Mouse (Mus musculus): ENCODE results near the gene Cpne9. TPM values are rescaled to one million over a fixed set of nuclear protein-coding genes. Genes with fewer than 3 reads are reported as not detected.

Gene Cpne9
- polyA plus RNA-seq, 1 experiment from 2014 or later: 0.13 TPM

DNA sequence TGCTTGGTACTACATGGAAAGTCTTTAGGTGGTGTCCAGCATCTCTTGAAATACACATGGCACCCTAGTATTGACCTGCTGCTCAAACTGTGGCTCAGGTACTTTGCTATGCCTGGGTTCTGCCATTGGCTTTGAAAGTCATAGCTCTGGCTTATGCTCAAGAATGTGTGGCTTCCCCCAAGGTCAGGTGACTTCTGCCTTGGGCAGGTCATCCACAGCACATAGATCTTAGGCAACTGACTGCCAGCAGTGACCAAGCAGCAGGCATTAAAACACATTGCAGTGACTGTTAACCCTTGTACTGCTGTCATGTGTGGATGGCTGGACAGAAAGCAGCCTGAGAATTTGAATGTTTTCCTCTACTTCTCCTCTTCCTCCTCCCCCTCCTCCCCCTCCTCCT is 27.2 kb upstream of the Cpne9 start:
- H3K4me1 ChIP-seq (ENCODE audit: control insufficient read depth, insufficient read depth, low read length): no peaks in the 10 kb centered on the region
- H3K27me3 ChIP-seq (replicated peaks; ENCODE audit: control insufficient read depth, insufficient read depth, low read length): no peaks in the 10 kb centered on the region
- no peak overlapping the region for H3K4me2 ChIP-seq (ENCODE audit: low read depth, low read length)
- no peak overlapping the region for H3K4me3 ChIP-seq (ENCODE audit: low read depth, low read length)
- H3K9me3 ChIP-seq (ENCODE audit: control insufficient read depth, low read length): no peaks in the 10 kb centered on the region
- no peak for DNase-seq (ENCODE audit: low spot score)
- H3K36me3 ChIP-seq (ENCODE audit: control insufficient read depth, insufficient read depth, low read length): peaks cover 81% of the 10 kb centered on the region
- ATAC-seq (ENCODE audit: low read depth): no peak
- H3K27ac ChIP-seq (replicated peaks; ENCODE audit: low read depth, low read length): no peak overlapping the region
- H3K9ac ChIP-seq (ENCODE audit: low read depth, low read length): no peak overlapping the region

DNA sequence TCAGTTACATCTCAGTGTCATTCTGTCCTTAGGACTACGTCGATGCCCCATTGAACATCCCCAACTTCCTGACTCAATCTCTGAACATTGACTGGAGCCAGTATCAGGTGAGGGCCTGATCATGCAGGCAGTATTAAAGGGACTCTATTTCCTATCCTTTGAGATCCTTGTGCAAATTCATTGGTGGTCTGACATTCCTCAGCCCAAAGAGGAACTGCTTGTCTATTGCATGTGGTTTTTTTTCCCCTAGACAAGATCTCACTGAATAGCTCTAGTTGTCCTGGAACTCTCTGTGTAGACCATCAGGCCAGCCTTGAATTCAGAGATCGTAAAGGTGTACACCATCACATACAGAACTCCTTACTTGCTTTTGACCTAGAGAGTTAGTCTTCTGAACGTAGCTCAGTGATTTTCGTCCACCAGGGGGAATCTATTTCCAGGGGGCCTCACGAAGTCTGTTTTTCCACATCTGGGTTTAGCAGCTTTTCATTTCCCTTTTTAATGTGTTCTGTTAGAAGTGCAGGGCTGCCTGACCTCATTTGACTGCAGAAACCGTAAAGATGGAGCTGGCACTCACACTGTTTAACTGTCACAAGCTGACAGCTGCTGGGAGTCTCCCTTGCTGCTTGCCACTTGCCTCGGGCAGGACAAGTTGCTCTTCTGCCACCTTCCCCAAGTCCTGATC is 20.8 kb upstream of the Cpne9 start:
- no peak overlapping the region for H3K9ac ChIP-seq (ENCODE audit: low read depth, low read length)
- DNase-seq (ENCODE audit: low spot score) (no peak), ATAC-seq (ENCODE audit: low read depth) (no peak)
- no peak overlapping the region for H3K4me3 ChIP-seq (ENCODE audit: low read depth, low read length)
- H3K4me2 ChIP-seq (ENCODE audit: low read depth, low read length): no peak overlapping the region
- H3K4me1 ChIP-seq (ENCODE audit: control insufficient read depth, insufficient read depth, low read length): no peaks in the 10 kb centered on the region
- no peaks in the 10 kb centered on the region for H3K9me3 ChIP-seq (ENCODE audit: control insufficient read depth, low read length)
- H3K27me3 ChIP-seq (replicated peaks; ENCODE audit: control insufficient read depth, insufficient read depth, low read length): no peaks in the 10 kb centered on the region
- peaks cover 82% of the 10 kb centered on the region for H3K36me3 ChIP-seq (ENCODE audit: control insufficient read depth, insufficient read depth, low read length)
- WGBS: 82% methylated on average over 8 of the region's 8 CpGs
- H3K27ac ChIP-seq (replicated peaks; ENCODE audit: low read depth, low read length): no peak overlapping the region

DNA sequence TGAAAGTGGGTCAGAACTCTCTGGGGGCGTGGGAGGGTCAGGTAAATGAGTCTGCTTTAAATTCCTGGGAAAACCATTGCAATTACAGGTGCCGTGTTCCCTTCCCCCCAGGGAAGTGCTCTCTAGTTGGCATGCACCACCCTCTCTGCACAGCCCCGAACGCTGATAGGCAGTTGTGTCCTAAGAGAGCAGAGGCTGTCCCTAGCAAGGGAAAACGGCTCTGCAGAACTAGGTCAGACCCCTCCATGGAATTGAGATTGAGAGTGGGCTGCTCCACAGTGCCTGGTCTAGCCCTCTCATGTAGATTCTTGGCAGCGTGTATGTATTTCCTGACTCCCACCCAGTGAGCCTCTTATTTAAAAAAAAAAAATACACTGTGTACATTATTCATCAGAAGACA is 18.6 kb upstream of the Cpne9 start:
- Histone ChIP-seq H3K9ac (ENCODE audit: low read depth, low read length) (no peak overlapping the region), H3K4me1 (ENCODE audit: control insufficient read depth, insufficient read depth, low read length) (no peaks in the 10 kb centered on the region), H3K9me3 (ENCODE audit: control insufficient read depth, low read length) (no peaks in the 10 kb centered on the region), H3K27ac (replicated peaks; ENCODE audit: low read depth, low read length) (no peak overlapping the region), H3K4me3 (ENCODE audit: low read depth, low read length) (no peak overlapping the region), H3K36me3 (ENCODE audit: control insufficient read depth, insufficient read depth, low read length) (peaks cover 86% of the 10 kb centered on the region), H3K4me2 (ENCODE audit: low read depth, low read length) (no peak overlapping the region), H3K27me3 (replicated peaks; ENCODE audit: control insufficient read depth, insufficient read depth, low read length) (no peaks in the 10 kb centered on the region)
- ATAC-seq (ENCODE audit: low read depth) (peak; percentile 37; the same call in 1 of the 2 replicates), DNase-seq (ENCODE audit: low spot score) (no peak)
- 93% methylated on average over 6 of the region's 6 CpGs for WGBS

DNA sequence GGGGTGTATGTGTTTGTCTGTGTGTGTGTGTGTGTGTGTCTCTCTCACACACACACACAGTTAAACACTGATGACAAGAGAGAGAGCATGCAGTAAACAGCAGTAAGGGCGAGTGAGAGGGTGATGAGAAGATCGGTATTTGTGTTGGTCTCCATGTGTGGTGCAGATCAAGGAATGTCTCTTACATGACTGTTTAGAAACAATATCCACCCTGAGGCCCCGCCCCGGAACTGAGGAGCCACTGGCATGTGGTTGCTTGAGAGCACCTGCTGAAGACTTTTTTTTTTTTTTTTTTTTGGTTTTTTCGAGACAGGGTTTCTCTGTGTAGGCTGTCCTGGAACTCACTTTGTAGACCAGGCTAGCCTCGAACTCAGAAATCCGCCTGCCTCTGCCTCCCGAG is 17.7 kb upstream of the Cpne9 start:
- no peak overlapping the region for H3K9ac ChIP-seq (ENCODE audit: low read depth, low read length)

DNA sequence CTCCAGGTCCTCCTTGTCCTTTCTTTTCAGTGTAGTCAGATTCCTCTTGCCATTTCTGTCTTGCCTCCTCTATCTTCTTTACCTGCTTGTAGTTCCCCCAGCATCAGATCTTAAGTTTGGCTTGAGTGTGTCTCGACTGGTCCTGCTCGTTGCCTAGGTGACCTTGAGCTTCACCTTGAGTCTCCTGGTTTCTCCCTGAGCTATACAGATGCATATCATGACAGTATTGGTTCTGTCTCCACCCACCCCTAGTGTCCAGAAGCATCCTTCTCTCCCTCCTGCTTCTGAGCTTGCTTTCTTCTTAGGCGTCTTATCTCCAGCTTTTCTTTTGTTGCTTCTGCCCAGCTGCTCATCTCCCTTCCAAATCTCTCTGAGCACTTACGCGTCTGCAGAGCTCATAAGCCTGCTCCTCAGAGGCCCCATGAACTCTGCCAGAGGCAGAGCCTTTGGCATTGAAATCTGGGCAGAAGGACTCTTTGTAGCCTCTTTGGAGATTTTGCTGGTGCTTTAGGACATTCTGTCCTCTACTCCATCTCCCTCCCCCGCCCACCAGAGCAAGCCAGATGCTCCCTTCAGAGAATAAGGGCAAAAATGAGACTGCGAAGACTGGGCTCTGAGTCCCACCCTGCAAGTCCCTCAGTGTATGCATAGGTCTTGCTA is 15.0 kb upstream of the Cpne9 start:
- DNase-seq (ENCODE audit: low spot score): no peak
- H3K4me1 ChIP-seq (ENCODE audit: control insufficient read depth, insufficient read depth, low read length): no peaks in the 10 kb centered on the region
- H3K9ac ChIP-seq (ENCODE audit: low read depth, low read length): no peak overlapping the region
- WGBS: 88% methylated on average over 7 of the region's 7 CpGs
- no peaks in the 10 kb centered on the region for H3K9me3 ChIP-seq (ENCODE audit: control insufficient read depth, low read length)
- no peak for ATAC-seq (ENCODE audit: low read depth)
- H3K4me3 ChIP-seq (ENCODE audit: low read depth, low read length): no peak overlapping the region
- H3K36me3 ChIP-seq (ENCODE audit: control insufficient read depth, insufficient read depth, low read length): peaks cover 94% of the 10 kb centered on the region
- no peak overlapping the region for H3K27ac ChIP-seq (replicated peaks; ENCODE audit: low read depth, low read length)
- no peaks in the 10 kb centered on the region for H3K27me3 ChIP-seq (replicated peaks; ENCODE audit: control insufficient read depth, insufficient read depth, low read length)
- no peak overlapping the region for H3K4me2 ChIP-seq (ENCODE audit: low read depth, low read length)

More for the DNA sequence above, 17.7 kb upstream of the Cpne9 start:
- DNase-seq (ENCODE audit: low spot score): no peak
- ATAC-seq (ENCODE audit: low read depth): no peak
- H3K9me3 ChIP-seq (ENCODE audit: control insufficient read depth, low read length): no peaks in the 10 kb centered on the region
- H3K36me3 ChIP-seq (ENCODE audit: control insufficient read depth, insufficient read depth, low read length): peaks cover 90% of the 10 kb centered on the region
- H3K4me1 ChIP-seq (ENCODE audit: control insufficient read depth, insufficient read depth, low read length): no peaks in the 10 kb centered on the region
- no peaks in the 10 kb centered on the region for H3K27me3 ChIP-seq (replicated peaks; ENCODE audit: control insufficient read depth, insufficient read depth, low read length)
- H3K4me3 ChIP-seq (ENCODE audit: low read depth, low read length): no peak overlapping the region
- no peak overlapping the region for H3K4me2 ChIP-seq (ENCODE audit: low read depth, low read length)
- WGBS: 93% methylated on average over 8 of the region's 8 CpGs
- no peak overlapping the region for H3K27ac ChIP-seq (replicated peaks; ENCODE audit: low read depth, low read length)

DNA sequence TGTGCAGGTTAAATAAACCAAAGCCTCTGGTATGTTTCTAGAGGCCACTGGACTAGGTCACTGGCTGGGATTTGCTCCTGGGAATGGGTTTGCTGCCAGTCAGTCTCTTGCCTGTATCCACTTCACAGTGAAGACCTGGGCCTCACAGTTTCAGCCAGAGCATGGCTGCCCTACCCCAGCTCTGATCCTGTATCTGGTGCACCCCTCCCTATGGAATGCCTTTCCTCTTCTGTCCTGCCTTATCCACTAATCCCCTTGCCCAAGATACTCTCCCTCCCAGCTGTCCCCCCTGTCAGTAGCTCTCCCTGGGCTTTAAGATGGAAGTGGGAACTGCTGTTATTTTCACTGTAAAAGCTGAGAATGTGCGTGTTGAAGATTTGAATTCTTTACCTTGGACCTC is 14.1 kb upstream of the Cpne9 start:
- Histone ChIP-seq H3K4me1 (ENCODE audit: control insufficient read depth, insufficient read depth, low read length) (no peaks in the 10 kb centered on the region), H3K4me3 (ENCODE audit: low read depth, low read length) (no peak overlapping the region), H3K9me3 (ENCODE audit: control insufficient read depth, low read length) (no peaks in the 10 kb centered on the region), H3K36me3 (ENCODE audit: control insufficient read depth, insufficient read depth, low read length) (peaks cover 96% of the 10 kb centered on the region), H3K27me3 (replicated peaks; ENCODE audit: control insufficient read depth, insufficient read depth, low read length) (no peaks in the 10 kb centered on the region), H3K9ac (ENCODE audit: low read depth, low read length) (no peak overlapping the region), H3K27ac (replicated peaks; ENCODE audit: low read depth, low read length) (no peak overlapping the region; the same call in 1 of the 2 replicates), H3K4me2 (ENCODE audit: low read depth, low read length) (no peak overlapping the region)
- DNase-seq (ENCODE audit: low spot score) (peak; percentile 5), ATAC-seq (ENCODE audit: low read depth) (0 out of 2 replicates have a peak, but pooled peaks have one; percentile 53)
- WGBS: 89% methylated on average over 1 of the region's 1 CpGs

DNA sequence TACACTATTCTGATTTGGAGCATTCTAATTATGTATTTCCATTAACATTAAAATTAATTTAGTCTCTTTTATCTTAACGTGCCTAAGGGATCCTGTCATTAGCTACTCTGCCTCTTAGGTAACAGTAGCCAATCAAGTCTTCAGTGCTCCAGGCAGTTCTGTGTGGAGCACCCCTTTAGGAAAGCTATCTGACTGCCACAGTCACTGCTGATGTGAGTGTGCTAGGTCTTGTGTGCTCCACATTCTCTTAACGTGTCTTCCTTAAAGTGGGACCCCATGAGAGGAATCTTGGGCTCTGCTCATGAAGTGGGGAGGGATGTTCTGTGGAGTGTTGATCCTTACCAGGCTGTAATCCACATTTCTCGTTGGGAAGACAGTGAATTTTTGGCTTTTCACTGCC is 9.7 kb upstream of the Cpne9 start:
- Histone ChIP-seq H3K9ac (ENCODE audit: low read depth, low read length) (no peak overlapping the region), H3K36me3 (ENCODE audit: control insufficient read depth, insufficient read depth, low read length) (peaks cover 94% of the 10 kb centered on the region), H3K9me3 (ENCODE audit: control insufficient read depth, low read length) (no peaks in the 10 kb centered on the region), H3K4me1 (ENCODE audit: control insufficient read depth, insufficient read depth, low read length) (no peaks in the 10 kb centered on the region), H3K4me3 (ENCODE audit: low read depth, low read length) (no peak overlapping the region), H3K4me2 (ENCODE audit: low read depth, low read length) (no peak overlapping the region), H3K27ac (replicated peaks; ENCODE audit: low read depth, low read length) (no peak overlapping the region), H3K27me3 (replicated peaks; ENCODE audit: control insufficient read depth, insufficient read depth, low read length) (no peaks in the 10 kb centered on the region)
- DNase-seq (ENCODE audit: low spot score) (no peak), ATAC-seq (ENCODE audit: low read depth) (no peak)
- WGBS: 83% methylated on average over 3 of the region's 3 CpGs

DNA sequence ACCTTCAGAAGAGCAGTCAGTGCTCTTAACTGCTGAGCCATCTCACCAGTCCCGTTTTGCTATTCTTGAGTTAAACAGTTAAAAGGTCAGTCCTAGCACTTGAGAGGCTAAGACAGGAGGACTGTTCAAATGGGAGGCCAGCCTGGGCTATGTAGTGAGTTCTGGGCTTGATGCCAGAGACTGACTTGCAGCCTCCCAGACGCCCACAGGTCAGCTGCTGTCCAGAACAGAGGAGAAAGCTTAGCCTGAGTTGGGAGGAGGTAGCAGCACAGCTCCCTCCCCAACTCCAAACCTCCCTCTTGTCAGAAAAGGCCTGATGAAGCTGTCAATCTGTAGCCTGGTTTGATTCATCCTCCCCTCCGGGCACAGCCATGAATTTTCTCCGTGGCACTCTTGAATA is 5.3 kb upstream of the Cpne9 start:
- H3K4me3 ChIP-seq (ENCODE audit: low read depth, low read length): no peak overlapping the region
- ATAC-seq (ENCODE audit: low read depth) (no peak), DNase-seq (ENCODE audit: low spot score) (no peak)
- no peak overlapping the region for H3K4me2 ChIP-seq (ENCODE audit: low read depth, low read length)
- H3K27ac ChIP-seq (replicated peaks; ENCODE audit: low read depth, low read length): no peak overlapping the region
- H3K27me3 ChIP-seq (replicated peaks; ENCODE audit: control insufficient read depth, insufficient read depth, low read length): no peaks in the 10 kb centered on the region
- peaks cover 64% of the 10 kb centered on the region for H3K36me3 ChIP-seq (ENCODE audit: control insufficient read depth, insufficient read depth, low read length)
- no peaks in the 10 kb centered on the region for H3K9me3 ChIP-seq (ENCODE audit: control insufficient read depth, low read length)
- no peaks in the 10 kb centered on the region for H3K4me1 ChIP-seq (ENCODE audit: control insufficient read depth, insufficient read depth, low read length)
- H3K9ac ChIP-seq (ENCODE audit: low read depth, low read length): no peak overlapping the region
- WGBS: 71% methylated on average over 4 of the region's 4 CpGs

DNA sequence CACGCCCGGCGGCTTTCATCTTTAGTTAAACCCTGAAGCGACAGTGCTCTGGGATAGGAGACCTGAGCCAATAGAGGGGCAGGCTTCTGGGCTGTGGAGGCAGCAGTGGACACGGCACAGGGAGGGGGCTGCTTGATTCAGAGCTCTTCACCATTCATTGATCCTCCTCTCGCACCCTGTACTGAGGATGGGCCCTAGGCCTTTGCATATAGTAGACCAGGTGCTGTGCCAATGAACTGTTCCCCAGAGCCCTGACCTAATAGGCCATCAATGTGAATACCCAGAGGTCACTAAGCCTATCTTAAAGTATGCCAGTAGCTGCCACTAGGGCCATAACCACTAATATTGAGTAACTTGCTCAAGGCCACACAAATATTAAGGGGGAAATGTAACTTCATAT is 431 bp upstream of the Cpne9 start:
- DNase-seq (ENCODE audit: low spot score) (no peak), ATAC-seq (ENCODE audit: low read depth) (no peak)
- no peak overlapping the region for H3K27ac ChIP-seq (replicated peaks; ENCODE audit: low read depth, low read length)
- H3K36me3 ChIP-seq (ENCODE audit: control insufficient read depth, insufficient read depth, low read length): peaks cover 21% of the 10 kb centered on the region
- no peaks in the 10 kb centered on the region for H3K9me3 ChIP-seq (ENCODE audit: control insufficient read depth, low read length)
- 69% methylated on average over 6 of the region's 6 CpGs for WGBS
- H3K9ac ChIP-seq (ENCODE audit: low read depth, low read length): no peak overlapping the region
- peaks cover 4% of the 10 kb centered on the region for H3K4me1 ChIP-seq (ENCODE audit: control insufficient read depth, insufficient read depth, low read length)
- no peak overlapping the region for H3K4me2 ChIP-seq (ENCODE audit: low read depth, low read length)
- H3K27me3 ChIP-seq (replicated peaks; ENCODE audit: control insufficient read depth, insufficient read depth, low read length): peaks cover 29% of the 10 kb centered on the region
- H3K4me3 ChIP-seq (ENCODE audit: low read depth, low read length): no peak overlapping the region
